Mouse (Mus musculus) telencephalon, adult 2 months (tissue): ENCODE measurements around the gene Batf3.
"Not testable (repeated sequence)": the region's sequence is repeated elsewhere in the genome, so short reads cannot be mapped to it uniquely, and the experiment has no call there.

Source experiments
- DNase-seq: peaks from one replicate; pipeline ENCODE4 v3.0.0-alpha.2; 2011; ENCODE audit warnings: low read depth, low spot score

Gene Batf3

DNA sequence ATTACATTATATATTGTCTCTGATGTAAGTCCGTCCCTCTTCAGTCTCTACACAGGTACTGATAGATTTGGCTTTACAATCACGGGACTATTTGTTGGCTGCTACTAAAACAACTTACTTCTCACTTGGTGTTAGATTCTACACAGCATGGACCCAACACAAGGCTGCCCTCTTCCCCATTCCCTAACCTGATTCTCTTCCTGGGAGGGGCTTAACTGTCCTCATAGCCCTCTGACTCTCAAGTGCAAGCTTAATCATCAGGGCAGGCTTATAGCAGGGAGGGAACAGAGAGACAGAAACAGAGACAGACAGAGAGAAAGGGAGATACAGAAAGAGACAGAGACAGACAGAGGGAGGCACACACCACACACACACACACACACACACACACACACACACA lies 34.0 kb downstream of the Batf3 start:
- no peak for DNase-seq

DNA sequence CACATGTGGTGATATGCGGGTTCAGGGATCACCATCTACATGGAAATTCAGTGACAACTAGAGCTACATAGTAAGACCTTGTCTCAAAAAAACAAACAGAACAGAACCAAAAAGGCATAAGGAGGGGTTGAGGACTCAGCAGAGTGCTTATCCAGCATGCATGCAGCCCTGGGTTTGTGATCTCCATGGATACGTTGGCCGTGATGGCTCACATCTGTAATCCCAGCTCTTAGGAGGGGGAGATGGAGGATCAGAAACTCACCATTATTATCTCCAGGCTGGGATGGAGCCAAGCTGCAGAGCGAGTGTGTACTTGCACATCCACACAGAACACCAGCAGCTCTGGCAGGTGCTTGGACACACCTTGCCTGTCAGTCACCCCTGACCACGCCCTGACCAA lies 34.6 kb downstream of the Batf3 start:
- DNase-seq = no peak

DNA sequence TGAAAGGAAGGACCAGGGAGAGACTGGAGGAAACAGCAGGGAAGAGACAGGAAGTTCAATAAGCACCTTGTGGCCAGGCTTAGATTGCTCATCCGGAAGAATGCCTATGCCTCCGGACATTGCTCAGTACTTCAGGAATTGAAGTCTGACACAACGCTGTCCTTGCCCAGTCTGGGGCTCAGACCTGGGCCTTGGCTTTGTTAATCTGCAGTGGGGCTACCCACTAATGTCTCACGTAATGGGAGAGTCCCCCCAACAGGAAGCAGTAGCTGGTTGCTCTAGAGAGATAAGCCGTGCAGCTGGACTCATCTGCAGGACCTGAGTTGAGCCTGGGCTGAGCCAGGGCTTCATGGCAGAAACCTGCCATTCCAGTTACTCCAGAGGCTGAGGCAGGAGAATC lies 35.3 kb downstream of the Batf3 start:
- no peak for DNase-seq

DNA sequence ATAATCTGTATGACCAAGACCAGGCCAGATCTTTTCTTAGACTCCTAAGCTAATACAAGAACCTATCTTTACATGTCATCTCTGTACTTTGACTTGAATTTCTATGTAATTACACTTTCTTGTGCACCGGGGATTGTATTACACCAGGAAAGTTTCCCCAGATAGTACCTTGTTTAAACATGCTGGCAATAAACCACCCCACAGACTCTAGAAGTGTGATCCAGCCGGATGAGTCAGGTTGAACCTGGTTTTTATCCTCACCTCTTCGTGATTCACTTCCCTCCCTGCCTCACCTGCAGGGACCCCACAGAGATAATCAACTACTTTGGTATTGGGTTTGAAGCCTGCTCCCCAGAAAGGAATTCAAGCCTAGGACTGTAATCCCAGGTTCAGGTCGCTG lies 37.8 kb downstream of the Batf3 start:
- no peak for DNase-seq

DNA sequence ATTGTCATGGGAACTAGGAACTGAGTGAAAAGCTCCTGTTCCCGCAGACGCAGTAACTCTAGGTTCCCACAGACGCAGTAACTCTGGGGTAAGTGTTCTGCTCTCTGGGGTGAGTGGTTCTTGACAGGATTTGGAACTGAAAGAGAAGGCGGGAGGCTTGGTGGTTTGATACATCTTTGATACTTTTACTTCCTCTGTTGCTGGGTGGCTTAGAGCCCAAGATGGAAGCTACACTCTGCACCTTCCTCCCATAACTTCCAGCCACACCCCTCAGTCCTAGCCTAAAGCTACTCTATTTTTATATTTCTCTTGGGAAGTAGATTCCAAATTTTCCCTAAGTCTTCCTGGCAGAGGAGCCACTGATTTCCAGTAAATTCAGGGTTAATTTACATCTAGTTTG lies 40.8 kb downstream of the Batf3 start:
- DNase-seq = no peak

DNA sequence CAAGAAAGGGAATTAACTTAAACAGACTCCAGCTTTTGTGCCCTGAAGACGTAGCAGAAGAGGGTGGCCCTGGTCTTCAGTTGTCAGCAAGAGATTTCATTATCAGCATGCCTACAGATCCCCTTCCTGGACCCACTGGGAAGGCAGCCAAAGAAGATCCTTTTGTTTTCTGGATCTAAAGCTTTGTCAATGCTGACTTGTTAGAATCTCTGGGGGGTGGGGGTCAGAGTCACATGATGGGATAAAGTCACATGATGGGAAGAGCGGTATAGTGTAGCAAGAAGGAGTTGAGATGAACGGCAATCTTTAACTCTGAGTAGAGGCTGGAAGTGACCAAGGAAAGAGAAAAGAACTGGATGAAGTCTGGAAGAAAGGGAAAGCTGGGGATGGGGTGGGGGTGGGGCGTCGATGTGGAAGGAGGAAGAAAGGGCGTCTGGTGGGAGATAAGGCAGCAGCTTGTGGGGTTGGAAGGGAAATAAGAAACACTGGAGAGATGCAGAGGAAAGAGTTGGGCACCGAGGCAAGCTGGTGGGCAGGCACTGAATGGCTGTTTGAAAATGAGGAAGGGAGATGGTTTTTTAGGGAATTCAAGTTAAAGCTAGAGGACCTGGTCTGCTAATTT lies 41.3 kb downstream of the Batf3 start:
- DNase-seq = no peak

DNA sequence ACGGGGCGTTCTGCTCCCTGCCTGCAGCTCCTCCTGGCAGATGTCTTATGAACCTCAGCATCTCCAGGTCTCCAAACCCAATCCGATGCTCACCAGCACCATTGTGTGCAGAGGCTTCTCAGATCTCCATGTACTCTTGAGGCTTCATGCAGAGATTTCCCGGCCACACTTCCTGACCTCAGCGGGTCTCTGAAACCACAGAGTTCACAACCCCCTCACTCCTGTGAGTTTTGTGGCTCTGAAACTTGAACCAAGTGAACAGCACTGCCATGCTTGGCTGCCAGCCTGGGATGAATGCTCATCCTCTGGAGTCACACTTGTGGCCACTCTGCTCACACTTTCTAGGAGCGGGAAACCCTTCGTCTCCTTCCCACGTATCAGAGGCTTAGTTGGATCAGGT lies 43.3 kb downstream of the Batf3 start:
- DNase-seq = no peak

DNA sequence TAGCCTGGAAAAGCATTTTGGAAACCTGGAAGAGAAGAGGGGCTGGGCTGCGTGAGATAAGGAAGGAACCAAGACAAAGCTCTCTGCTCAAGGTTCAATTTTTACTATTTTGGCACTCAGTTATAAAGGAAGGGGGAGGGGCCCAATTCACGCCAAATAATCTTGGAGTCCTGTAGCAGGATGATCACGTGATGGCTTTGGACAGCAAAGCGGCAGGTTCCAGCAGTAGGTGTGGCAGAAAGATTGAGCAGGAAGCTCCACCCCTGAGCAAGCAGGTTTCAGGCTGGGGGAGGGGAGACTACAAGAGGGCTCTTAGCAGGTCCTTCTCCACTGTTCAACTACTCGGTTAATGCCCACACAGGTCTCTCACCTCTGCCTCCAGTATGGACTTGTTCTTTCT lies 51.8 kb downstream of the Batf3 start:
- not testable (repeated sequence) for DNase-seq

DNA sequence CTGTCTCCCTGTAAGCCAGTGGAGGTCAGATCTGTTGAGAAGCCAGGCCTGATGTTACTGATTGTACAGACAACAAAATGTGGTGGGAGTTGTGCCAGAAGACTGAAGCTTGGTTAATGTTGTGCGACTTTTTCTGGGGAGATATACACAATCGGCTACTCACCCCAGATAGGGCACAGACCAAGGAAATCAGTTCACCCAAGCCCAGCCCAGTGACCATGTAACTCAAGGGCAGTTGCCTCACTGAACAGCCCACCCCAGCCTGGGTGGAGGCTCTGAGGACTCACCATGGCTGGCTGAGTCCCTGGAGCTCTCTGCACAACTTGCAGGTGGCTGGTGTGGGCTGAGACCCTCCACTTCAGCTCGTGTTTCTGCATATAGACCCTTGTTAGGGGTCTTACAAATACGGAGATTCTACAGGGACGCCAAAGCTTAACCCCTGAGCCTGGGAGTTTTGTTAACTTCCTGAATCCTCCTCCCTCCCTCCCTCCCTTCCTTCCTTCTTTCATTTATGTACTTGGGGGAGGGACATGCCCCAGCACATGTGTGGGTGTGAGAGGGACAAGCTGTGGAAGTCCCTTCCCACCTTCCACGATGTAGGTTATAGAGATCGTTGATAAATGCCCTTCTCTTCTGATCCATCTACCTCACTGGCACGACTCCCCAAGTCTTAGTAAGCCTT lies 53.4 kb downstream of the Batf3 start:
- DNase-seq = no peak

DNA sequence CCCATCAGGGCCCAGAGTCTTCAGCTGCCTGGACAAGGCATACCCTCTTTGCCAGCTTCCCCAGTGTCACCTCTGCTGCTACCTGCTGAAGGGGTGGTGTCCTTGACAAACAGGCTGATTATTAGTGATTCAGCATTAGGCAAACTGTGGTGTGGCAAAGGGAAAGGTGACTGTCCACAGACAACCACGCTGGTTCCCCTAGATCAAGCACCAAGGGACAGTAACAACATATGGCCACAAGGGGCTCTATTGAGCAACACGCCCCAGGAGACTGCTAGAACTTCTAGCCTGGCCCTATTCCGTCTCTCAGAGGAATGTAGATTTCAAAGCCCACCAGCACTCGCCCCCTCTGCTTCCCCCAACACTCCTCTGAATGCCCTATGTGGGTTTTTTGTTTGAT lies 55.4 kb downstream of the Batf3 start:
- DNase-seq = no peak

DNA sequence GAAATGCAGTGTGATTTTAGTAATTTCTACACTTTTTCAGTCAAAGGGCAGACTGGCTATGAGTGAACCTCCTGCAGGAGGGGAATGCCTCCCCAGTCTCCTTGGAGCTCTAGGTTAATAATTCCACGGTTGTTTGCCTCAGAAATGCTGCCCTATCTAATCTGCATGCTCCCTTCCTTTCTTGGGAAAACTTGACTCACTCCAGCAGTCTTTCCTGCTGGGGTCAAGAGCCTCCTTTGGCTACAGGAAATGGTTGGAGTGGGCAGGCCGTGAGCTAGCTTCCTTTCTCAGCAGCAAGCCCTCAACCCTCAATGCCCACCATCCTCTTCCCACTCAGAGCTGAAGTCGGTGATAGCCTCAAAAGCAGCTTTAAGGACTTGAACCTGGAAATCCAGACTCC lies 56.7 kb downstream of the Batf3 start:
- DNase-seq = no peak
